Mouse (Mus musculus): ENCODE results near the gene Arhgef12.

- no peak for TF ChIP-seq POLR2A (IDR thresholded peaks at IDR 0.05; ENCODE audit: low read depth, low read length)
- no peak for TF ChIP-seq CTCF (IDR thresholded peaks at IDR 0.05; ENCODE audit: extremely low read depth, insufficient read length, insufficient replicate concordance, low read depth, low read length)
Observed at GRCm38 (mm10) chr9:43084496-43085362, 22.3 kb downstream of the Arhgef12 start.
